Mouse (Mus musculus): Measurements from ENCODE around the gene Poln. TPM values are rescaled to one million over a fixed set of nuclear protein-coding genes. Genes with fewer than 3 reads are reported as not detected.

Poln gene
- 2.9 TPM in 1 of 2 replicates, not detected in the other for total RNA-seq (2017)

- ATAC-seq (replicated peaks in 1 of 2; ENCODE audit: insufficient read depth in 1 of 2, low FRiP score in 2 of 2, low TSS enrichment in 1 of 2, low read depth in 1 of 2, poor library complexity in 2 of 2, severe bottlenecking in 2 of 2), result peak; percentile 98 to 99
Observed at GRCm38 (mm10) chr5:34168950-34169891, at the start of gene Poln, which contains the start of gene Haus3. Gene Poln, minus strand, starts transcription at chr5:34169448. Gene Haus3, minus strand, starts transcription at chr5:34169527.

- no peak for ATAC-seq (replicated peaks in 1 of 2; ENCODE audit: insufficient read depth in 1 of 2, low FRiP score in 2 of 2, low TSS enrichment in 1 of 2, low read depth in 1 of 2, poor library complexity in 2 of 2, severe bottlenecking in 2 of 2)
Observed at GRCm38 (mm10) chr5:34218672-34219071, 49.4 kb upstream of the Poln start.

- ATAC-seq (replicated peaks in 1 of 2; ENCODE audit: insufficient read depth in 1 of 2, low FRiP score in 2 of 2, low TSS enrichment in 1 of 2, low read depth in 1 of 2, poor library complexity in 2 of 2, severe bottlenecking in 2 of 2), result no peak
Observed at GRCm38 (mm10) chr5:34217756-34218155, 48.5 kb upstream of the Poln start.

GRCm38 (mm10) chr5:34216025-34216424 is 46.8 kb upstream of the Poln start:
- no peak for ATAC-seq (replicated peaks in 1 of 2; ENCODE audit: insufficient read depth in 1 of 2, low FRiP score in 2 of 2, low TSS enrichment in 1 of 2, low read depth in 1 of 2, poor library complexity in 2 of 2, severe bottlenecking in 2 of 2)

- ATAC-seq (replicated peaks in 1 of 2; ENCODE audit: insufficient read depth in 1 of 2, low FRiP score in 2 of 2, low TSS enrichment in 1 of 2, low read depth in 1 of 2, poor library complexity in 2 of 2, severe bottlenecking in 2 of 2), result no peak
Observed at GRCm38 (mm10) chr5:34213659-34214058, 44.4 kb upstream of the Poln start.

GRCm38 (mm10) chr5:34210279-34210678 is 41.0 kb upstream of the Poln start:
- ATAC-seq (replicated peaks in 1 of 2; ENCODE audit: insufficient read depth in 1 of 2, low FRiP score in 2 of 2, low TSS enrichment in 1 of 2, low read depth in 1 of 2, poor library complexity in 2 of 2, severe bottlenecking in 2 of 2), result peak; percentile 87 to 95

GRCm38 (mm10) chr5:34207503-34207902 is 38.3 kb upstream of the Poln start:
- ATAC-seq (replicated peaks in 1 of 2; ENCODE audit: insufficient read depth in 1 of 2, low FRiP score in 2 of 2, low TSS enrichment in 1 of 2, low read depth in 1 of 2, poor library complexity in 2 of 2, severe bottlenecking in 2 of 2), result no peak

GRCm38 (mm10) chr5:34205788-34206187 is 36.5 kb upstream of the Poln start:
- ATAC-seq (replicated peaks in 1 of 2; ENCODE audit: insufficient read depth in 1 of 2, low FRiP score in 2 of 2, low TSS enrichment in 1 of 2, low read depth in 1 of 2, poor library complexity in 2 of 2, severe bottlenecking in 2 of 2), result no peak

GRCm38 (mm10) chr5:34204911-34205310 is 35.7 kb upstream of the Poln start:
- ATAC-seq (replicated peaks in 1 of 2; ENCODE audit: insufficient read depth in 1 of 2, low FRiP score in 2 of 2, low TSS enrichment in 1 of 2, low read depth in 1 of 2, poor library complexity in 2 of 2, severe bottlenecking in 2 of 2), result no peak

GRCm38 (mm10) chr5:34202006-34202405 is 32.8 kb upstream of the Poln start:
- ATAC-seq (replicated peaks in 1 of 2; ENCODE audit: insufficient read depth in 1 of 2, low FRiP score in 2 of 2, low TSS enrichment in 1 of 2, low read depth in 1 of 2, poor library complexity in 2 of 2, severe bottlenecking in 2 of 2), result no peak

- peak; percentile 59 to 60; a peak in 2 of 4 replicates for ATAC-seq (replicated peaks in 1 of 2; ENCODE audit: insufficient read depth in 1 of 2, low FRiP score in 2 of 2, low TSS enrichment in 1 of 2, low read depth in 1 of 2, poor library complexity in 2 of 2, severe bottlenecking in 2 of 2)
Observed at GRCm38 (mm10) chr5:34201396-34201795, 32.1 kb upstream of the Poln start.

- no peak for ATAC-seq (replicated peaks in 1 of 2; ENCODE audit: insufficient read depth in 1 of 2, low FRiP score in 2 of 2, low TSS enrichment in 1 of 2, low read depth in 1 of 2, poor library complexity in 2 of 2, severe bottlenecking in 2 of 2)
Observed at GRCm38 (mm10) chr5:34198615-34199014, 29.4 kb upstream of the Poln start.

- no peak for ATAC-seq (replicated peaks in 1 of 2; ENCODE audit: insufficient read depth in 1 of 2, low FRiP score in 2 of 2, low TSS enrichment in 1 of 2, low read depth in 1 of 2, poor library complexity in 2 of 2, severe bottlenecking in 2 of 2)
Observed at GRCm38 (mm10) chr5:34197243-34197642, 28.0 kb upstream of the Poln start.

GRCm38 (mm10) chr5:34196423-34196822 is 27.2 kb upstream of the Poln start:
- peak; percentile 84 to 86 for ATAC-seq (replicated peaks in 1 of 2; ENCODE audit: insufficient read depth in 1 of 2, low FRiP score in 2 of 2, low TSS enrichment in 1 of 2, low read depth in 1 of 2, poor library complexity in 2 of 2, severe bottlenecking in 2 of 2)

- no peak for ATAC-seq (replicated peaks in 1 of 2; ENCODE audit: insufficient read depth in 1 of 2, low FRiP score in 2 of 2, low TSS enrichment in 1 of 2, low read depth in 1 of 2, poor library complexity in 2 of 2, severe bottlenecking in 2 of 2)
Observed at GRCm38 (mm10) chr5:34195786-34196185, 26.5 kb upstream of the Poln start.

GRCm38 (mm10) chr5:34194975-34195662 is 25.9 kb upstream of the Poln start:
- ATAC-seq (replicated peaks in 1 of 2; ENCODE audit: insufficient read depth in 1 of 2, low FRiP score in 2 of 2, low TSS enrichment in 1 of 2, low read depth in 1 of 2, poor library complexity in 2 of 2, severe bottlenecking in 2 of 2), result peak; percentile 23 to 34; a peak in 2 of 4 replicates

- no peak for ATAC-seq (replicated peaks in 1 of 2; ENCODE audit: insufficient read depth in 1 of 2, low FRiP score in 2 of 2, low TSS enrichment in 1 of 2, low read depth in 1 of 2, poor library complexity in 2 of 2, severe bottlenecking in 2 of 2)
Observed at GRCm38 (mm10) chr5:34194426-34194825, 25.2 kb upstream of the Poln start.

- no peak for ATAC-seq (replicated peaks in 1 of 2; ENCODE audit: insufficient read depth in 1 of 2, low FRiP score in 2 of 2, low TSS enrichment in 1 of 2, low read depth in 1 of 2, poor library complexity in 2 of 2, severe bottlenecking in 2 of 2)
Observed at GRCm38 (mm10) chr5:34191843-34192242, 22.6 kb upstream of the Poln start.

All from hematopoietic stem cell, adult 5-6 weeks (primary cell).